Mouse (Mus musculus): ENCODE measurements around the gene Pelp1. TPM values are rescaled to one million over a fixed set of nuclear protein-coding genes. Genes with fewer than 3 reads are reported as not detected.
"Not testable (repeated sequence)": the region's sequence is repeated elsewhere in the genome, so short reads cannot be mapped to it uniquely, and the experiment has no call there.

Gene Pelp1
- polyA plus RNA-seq, 1 experiment from 2014 or later: 33.6 TPM

DNA sequence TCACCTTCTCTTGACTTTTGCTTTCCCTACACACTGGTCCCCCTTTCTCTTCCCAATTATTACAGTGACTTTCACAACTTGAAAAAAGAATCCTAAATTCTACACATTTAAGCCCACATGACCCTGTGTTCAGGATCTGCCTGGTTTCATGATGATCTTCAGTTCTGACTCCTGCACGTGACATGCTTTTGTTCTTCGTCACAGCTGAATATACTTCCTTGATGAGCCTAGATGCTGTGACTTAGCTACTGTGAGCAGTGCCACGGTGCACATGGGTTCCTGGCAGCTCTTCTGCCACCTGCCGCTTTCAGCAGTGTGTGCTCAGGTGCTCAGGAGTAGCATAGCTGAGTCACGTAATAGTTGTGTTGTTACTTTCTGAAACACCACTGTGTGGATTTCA lies 2.8 kb upstream of the Pelp1 start:
- ATAC-seq (ENCODE audit: low FRiP score): no peak
- Histone ChIP-seq H3K4me1 (replicated peaks) (peaks cover 18% of the 10 kb centered on the region), H3K27me3 (peaks cover 5% of the 10 kb centered on the region; the same call in 1 of the 2 replicates), H3K9ac (no peak overlapping the region), H3K9me3 (no peaks in the 10 kb centered on the region), H3K27ac (no peak overlapping the region), H3K4me3 (no peak overlapping the region), H3K4me2 (no peak overlapping the region), H3K36me3 (no peaks in the 10 kb centered on the region)
- WGBS: 78% methylated on average over 5 of the region's 5 CpGs

DNA sequence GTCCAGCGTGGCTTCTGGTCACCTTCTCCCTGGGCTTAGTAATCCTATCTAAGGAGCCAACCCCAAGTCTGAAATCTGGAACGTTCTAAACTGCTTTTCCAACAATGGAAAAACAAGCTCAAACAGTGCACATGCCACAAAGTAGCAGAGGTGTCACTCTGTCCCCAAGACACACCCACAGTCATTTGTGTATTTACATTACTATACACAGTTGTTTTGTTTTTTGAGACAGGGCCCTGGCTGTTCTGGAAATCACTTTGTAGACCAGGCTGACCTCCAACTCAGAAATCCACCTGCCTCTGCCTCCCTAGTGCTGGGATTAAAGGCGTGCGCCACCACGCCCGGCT lies 439 bp upstream of the Pelp1 start:
- Histone ChIP-seq H3K27ac (peak overlapping the region; percentile 83), H3K4me3 (peak overlapping the region; percentile 98), H3K36me3 (peaks cover 6% of the 10 kb centered on the region), H3K4me1 (replicated peaks) (peaks cover 23% of the 10 kb centered on the region), H3K9ac (peak overlapping the region; percentile 99), H3K4me2 (peak overlapping the region; percentile 82), H3K9me3 (no peaks in the 10 kb centered on the region), H3K27me3 (peaks cover 5% of the 10 kb centered on the region; the same call in 1 of the 2 replicates)
- ATAC-seq (ENCODE audit: low FRiP score): no peak
- 65% methylated on average over 6 of the region's 6 CpGs for WGBS

DNA sequence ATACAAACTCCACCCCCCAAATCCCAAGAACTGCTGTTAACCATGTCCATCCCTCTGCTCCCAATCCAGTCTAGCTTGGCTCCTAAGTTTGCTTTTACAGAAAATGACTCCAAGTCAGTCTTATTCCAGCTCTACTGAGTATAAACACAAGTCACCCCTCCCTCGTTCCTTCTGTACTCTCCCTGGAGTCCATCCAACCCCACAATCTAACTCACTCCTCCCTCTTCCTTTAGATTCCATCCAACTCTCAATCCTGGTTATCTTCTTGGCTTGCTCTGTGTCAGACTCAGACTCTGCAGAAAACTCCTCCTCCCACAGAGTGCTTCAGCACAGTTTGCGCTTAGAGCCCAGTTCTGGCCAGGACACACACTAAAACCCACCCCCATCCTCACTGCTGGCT lies 6.2 kb downstream of the Pelp1 start:
- no peaks in the 10 kb centered on the region for H3K9me3 ChIP-seq
- peaks cover 15% of the 10 kb centered on the region for H3K4me1 ChIP-seq (replicated peaks)
- H3K4me2 ChIP-seq: no peak overlapping the region
- H3K27ac ChIP-seq: no peak overlapping the region
- ATAC-seq (ENCODE audit: low FRiP score): no peak
- H3K27me3 ChIP-seq: no peaks in the 10 kb centered on the region
- no peak overlapping the region for H3K4me3 ChIP-seq
- WGBS: 92% methylated on average over 2 of the region's 2 CpGs
- no peak overlapping the region for H3K9ac ChIP-seq
- peaks cover 65% of the 10 kb centered on the region for H3K36me3 ChIP-seq

DNA sequence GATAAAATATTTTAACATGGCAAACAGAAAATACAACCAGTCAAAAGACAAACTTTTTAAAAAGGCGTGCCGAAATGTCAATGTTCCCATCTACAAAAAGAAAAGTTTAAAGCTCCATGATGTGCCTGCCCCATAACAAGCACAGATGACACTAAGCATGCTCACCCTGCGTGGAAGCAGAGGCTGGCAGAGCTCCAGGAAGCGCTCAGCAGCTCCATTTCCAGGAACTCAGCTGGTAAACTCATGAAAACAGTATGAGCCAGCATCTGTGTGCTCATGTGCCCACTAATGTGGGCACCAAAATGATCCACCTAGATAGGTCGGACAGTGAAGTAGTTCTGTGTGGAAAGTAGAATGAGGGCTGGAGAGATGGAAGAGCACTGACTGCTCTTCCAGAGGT lies 20.4 kb downstream of the Pelp1 start:
- ATAC-seq (ENCODE audit: low FRiP score): no peak
- 95% methylated on average over 5 of the region's 5 CpGs for WGBS

DNA sequence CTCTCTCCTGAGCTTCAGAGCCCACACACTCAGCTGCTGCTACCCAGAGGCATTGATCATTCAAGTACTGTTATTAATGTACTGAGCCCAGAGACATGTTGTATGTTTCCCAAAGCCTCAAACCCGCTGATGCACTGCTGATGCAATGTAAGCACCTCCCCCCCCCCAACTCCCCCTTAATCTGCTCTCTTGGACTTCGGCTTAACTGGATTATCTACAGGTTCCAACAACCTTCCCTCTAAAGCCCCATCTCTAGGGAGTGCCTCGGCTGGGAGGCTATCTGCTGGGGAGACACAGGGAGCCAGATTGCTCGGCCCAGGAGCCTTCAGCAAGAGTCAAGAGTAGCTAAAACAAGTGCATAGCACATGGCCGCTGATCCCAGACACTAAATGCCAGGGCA lies 22.4 kb downstream of the Pelp1 start:
- no peak overlapping the region for H3K27ac ChIP-seq
- H3K4me2 ChIP-seq: no peak overlapping the region
- peaks cover 32% of the 10 kb centered on the region for H3K36me3 ChIP-seq
- H3K27me3 ChIP-seq: no peaks in the 10 kb centered on the region
- H3K9ac ChIP-seq: no peak overlapping the region
- no peaks in the 10 kb centered on the region for H3K4me1 ChIP-seq (replicated peaks)
- WGBS: 93% methylated on average over 5 of the region's 5 CpGs
- no peaks in the 10 kb centered on the region for H3K9me3 ChIP-seq
- ATAC-seq (ENCODE audit: low FRiP score): no peak
- H3K4me3 ChIP-seq: no peak overlapping the region

More for the DNA sequence above, 20.4 kb downstream of the Pelp1 start:
- Histone ChIP-seq H3K27ac (no peak overlapping the region), H3K27me3 (no peaks in the 10 kb centered on the region), H3K9ac (no peak overlapping the region), H3K4me1 (replicated peaks) (no peaks in the 10 kb centered on the region), H3K4me3 (no peak overlapping the region), H3K36me3 (peaks cover 45% of the 10 kb centered on the region), H3K4me2 (no peak overlapping the region), H3K9me3 (no peaks in the 10 kb centered on the region)

DNA sequence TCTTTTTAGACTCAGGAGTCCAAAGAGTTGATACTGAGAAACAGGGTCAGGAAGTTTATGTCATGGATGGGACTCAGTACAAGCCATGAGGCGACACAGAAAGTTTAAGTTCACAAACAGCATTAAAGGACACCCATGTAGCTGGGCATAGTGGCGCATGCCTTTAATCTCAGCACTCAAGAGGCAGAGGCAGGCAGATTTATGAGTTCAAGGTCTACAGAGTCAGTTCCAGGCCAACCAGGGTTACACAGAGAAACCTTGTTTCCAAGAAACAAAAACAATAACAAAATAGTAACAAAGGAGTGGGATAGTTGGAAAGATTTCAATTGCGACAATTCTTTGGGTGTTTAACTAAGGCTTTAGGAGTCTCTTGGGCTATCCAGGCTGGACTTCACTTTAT lies 25.7 kb downstream of the Pelp1 start:
- ATAC-seq (ENCODE audit: low FRiP score): no peak
- Histone ChIP-seq H3K9me3 (no peaks in the 10 kb centered on the region), H3K27ac (no peak overlapping the region), H3K27me3 (no peaks in the 10 kb centered on the region), H3K36me3 (peaks cover 19% of the 10 kb centered on the region), H3K4me1 (replicated peaks) (no peaks in the 10 kb centered on the region), H3K4me3 (no peak overlapping the region), H3K9ac (no peak overlapping the region), H3K4me2 (no peak overlapping the region)
- WGBS: 92% methylated on average over 3 of the region's 3 CpGs

DNA sequence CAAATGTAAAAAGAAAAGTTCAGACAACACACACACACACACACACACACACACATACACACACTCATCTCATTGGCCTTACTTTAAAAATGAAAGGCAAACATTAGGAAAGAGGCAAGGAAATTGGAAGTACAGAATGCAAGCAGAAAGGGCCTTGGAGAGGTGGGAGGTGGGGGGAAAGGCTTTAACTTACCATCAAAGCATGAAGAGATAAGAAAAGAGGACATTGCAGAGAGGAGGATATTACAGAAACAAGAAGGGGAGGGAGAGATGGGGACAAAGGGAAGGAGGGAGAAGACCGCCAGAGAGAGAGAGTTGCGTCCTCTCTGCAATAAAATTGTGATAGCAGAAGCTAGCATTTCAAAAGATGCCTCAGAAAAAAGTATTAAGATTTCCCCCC lies 28.5 kb downstream of the Pelp1 start:
- no peak overlapping the region for H3K9ac ChIP-seq
- H3K36me3 ChIP-seq: peaks cover 8% of the 10 kb centered on the region
- WGBS: 88% methylated on average over 2 of the region's 2 CpGs
- H3K4me3 ChIP-seq: no peak overlapping the region
- no peaks in the 10 kb centered on the region for H3K9me3 ChIP-seq
- no peak overlapping the region for H3K4me2 ChIP-seq
- ATAC-seq (ENCODE audit: low FRiP score): no peak
- no peaks in the 10 kb centered on the region for H3K27me3 ChIP-seq
- H3K4me1 ChIP-seq (replicated peaks): no peaks in the 10 kb centered on the region
- no peak overlapping the region for H3K27ac ChIP-seq

DNA sequence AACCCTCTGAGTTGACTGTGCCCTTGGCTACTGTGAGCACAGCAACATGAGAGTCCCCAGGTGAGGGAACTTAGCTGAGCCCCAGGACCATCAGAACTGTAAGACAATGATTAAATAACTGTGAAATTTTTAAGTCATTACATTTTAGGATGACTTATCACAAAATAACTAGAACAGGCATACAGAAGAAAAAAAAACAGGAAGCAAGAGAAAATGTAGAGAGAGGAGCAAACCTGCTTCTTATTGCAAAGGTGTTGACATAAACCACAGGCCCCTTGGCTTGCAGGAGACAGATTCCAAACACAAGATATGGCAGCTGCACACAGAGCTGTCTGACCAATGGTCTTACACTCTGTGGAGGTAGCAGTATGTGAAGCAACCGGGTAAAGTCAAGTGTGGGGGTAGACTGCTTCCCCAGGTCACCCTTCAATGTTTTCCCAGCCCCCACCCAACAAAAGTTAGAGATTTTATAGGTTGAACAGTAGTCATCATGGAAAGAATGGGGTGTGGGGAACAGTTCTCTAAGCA lies 29.3 kb downstream of the Pelp1 start:
- no peak overlapping the region for H3K27ac ChIP-seq
- H3K36me3 ChIP-seq: peaks cover 5% of the 10 kb centered on the region
- ATAC-seq (ENCODE audit: low FRiP score): no peak
- no peak overlapping the region for H3K4me3 ChIP-seq
- no peaks in the 10 kb centered on the region for H3K4me1 ChIP-seq (replicated peaks)
- H3K27me3 ChIP-seq: no peaks in the 10 kb centered on the region
- 90% methylated on average over 1 of the region's 1 CpGs for WGBS
- H3K9me3 ChIP-seq: no peaks in the 10 kb centered on the region
- H3K9ac ChIP-seq: no peak overlapping the region
- no peak overlapping the region for H3K4me2 ChIP-seq

DNA sequence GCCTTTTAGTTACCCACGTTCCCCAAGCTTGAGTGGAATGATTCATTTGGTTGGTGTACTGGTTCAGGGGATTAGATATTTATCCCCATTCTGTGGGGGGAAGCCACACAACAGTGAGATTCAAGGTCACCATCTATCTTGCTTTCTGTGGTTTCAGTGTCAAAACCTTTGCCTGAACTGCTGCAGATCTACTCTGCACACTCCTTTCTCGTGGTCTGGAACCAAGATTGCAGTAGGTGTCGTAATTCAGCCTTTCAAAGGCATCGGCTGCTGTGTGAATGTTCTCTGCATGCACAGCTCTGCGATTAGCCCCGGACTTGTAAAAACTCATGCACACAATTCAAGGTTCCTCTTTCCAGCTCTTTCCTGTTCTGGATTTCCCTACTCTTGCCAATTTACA lies 33.8 kb downstream of the Pelp1 start:
- H3K9ac ChIP-seq: no peak overlapping the region
- no peaks in the 10 kb centered on the region for H3K4me1 ChIP-seq (replicated peaks)
- H3K9me3 ChIP-seq: no peaks in the 10 kb centered on the region
- no peak for ATAC-seq (ENCODE audit: low FRiP score)
- 87% methylated on average over 6 of the region's 6 CpGs for WGBS
- H3K27ac ChIP-seq: no peak overlapping the region
- H3K4me2 ChIP-seq: no peak overlapping the region
- H3K4me3 ChIP-seq: no peak overlapping the region
- no peaks in the 10 kb centered on the region for H3K27me3 ChIP-seq
- H3K36me3 ChIP-seq: no peaks in the 10 kb centered on the region

DNA sequence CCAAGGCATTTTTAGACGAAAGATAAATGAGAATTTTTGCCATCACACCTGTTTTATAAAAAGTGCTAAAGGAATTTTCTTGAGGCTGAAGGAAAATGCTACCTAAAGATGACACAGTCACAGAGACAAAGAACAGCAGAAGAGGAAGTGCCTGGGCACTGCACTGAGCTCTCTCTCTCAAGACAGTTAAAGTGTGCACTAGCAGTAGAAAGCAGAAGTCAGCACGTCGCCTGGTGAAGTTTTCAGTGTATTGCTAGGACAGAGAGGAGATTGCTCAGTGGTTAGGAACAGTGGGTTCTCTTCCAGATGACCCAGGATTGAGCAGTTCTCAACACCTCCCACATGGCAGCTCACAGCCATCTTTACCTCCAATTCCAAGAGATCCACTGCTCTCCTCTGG lies 35.5 kb downstream of the Pelp1 start:
- H3K9ac ChIP-seq: no peak overlapping the region
- no peaks in the 10 kb centered on the region for H3K9me3 ChIP-seq
- no peak overlapping the region for H3K4me2 ChIP-seq
- H3K27me3 ChIP-seq: no peaks in the 10 kb centered on the region
- 87% methylated on average over 3 of the region's 3 CpGs for WGBS
- no peak for ATAC-seq (ENCODE audit: low FRiP score)
- H3K36me3 ChIP-seq: no peaks in the 10 kb centered on the region
- no peaks in the 10 kb centered on the region for H3K4me1 ChIP-seq (replicated peaks)
- no peak overlapping the region for H3K4me3 ChIP-seq
- H3K27ac ChIP-seq: no peak overlapping the region

DNA sequence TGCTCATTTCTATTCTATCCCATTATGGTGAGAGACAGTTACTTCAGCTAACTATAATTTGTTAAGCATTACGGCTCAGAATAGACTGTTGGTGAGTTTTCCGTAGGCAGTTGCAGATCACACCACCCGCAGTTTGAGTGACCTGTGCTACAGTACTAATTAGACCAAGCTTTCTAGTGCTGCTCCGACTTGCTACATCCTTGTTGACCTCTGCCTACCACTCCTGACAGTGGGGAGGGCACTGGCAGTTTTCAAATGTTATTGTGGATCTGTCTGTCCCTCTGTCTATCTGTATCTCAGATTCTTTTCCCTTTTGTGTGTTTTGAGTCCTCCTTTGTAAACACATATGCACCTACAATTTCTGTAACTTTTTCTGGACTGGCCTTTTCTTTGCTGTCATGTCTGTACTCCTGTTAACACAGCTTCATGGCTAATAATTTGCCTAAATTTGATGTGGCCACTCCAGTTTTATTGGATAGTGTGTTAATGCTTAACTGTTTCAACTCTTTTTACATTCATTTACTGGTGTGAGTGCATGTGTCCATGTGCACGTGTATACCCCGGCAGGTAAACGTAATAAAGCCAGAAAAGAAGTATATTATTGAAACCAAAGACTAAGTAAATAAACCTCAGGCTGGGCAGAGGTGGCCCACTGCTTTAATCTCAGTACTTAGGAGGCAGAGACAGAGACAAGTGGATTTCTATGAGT lies 36.8 kb downstream of the Pelp1 start:
- no peak overlapping the region for H3K27ac ChIP-seq
- H3K9ac ChIP-seq: no peak overlapping the region
- H3K27me3 ChIP-seq: no peaks in the 10 kb centered on the region
- ATAC-seq (ENCODE audit: low FRiP score): no peak
- H3K36me3 ChIP-seq: no peaks in the 10 kb centered on the region
- 84% methylated on average over 7 of the region's 7 CpGs for WGBS
- no peaks in the 10 kb centered on the region for H3K9me3 ChIP-seq
- no peak overlapping the region for H3K4me3 ChIP-seq
- H3K4me2 ChIP-seq: no peak overlapping the region
- H3K4me1 ChIP-seq (replicated peaks): no peaks in the 10 kb centered on the region

DNA sequence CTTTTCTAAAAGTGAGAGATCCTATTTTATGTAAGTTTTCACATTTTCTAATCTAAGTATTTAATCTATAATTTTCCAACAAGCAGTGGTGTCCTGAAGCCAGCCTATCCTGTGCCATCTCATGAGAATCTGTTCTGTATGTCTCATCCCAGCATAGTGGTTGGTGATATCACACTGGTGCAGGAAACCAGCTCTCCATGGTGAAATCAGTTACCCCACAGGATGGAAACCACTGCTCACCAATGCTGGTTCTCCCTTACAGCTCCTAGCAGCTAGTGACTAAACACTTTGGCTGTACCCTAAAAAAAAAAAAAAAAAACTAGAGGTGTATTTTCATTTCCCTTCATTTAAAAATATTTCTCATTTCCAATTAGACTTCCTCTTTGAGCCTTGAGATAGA lies 37.4 kb downstream of the Pelp1 start:
- Histone ChIP-seq H3K9me3 (no peaks in the 10 kb centered on the region), H3K4me3 (no peak overlapping the region), H3K27ac (no peak overlapping the region), H3K36me3 (no peaks in the 10 kb centered on the region), H3K4me1 (replicated peaks) (no peaks in the 10 kb centered on the region), H3K27me3 (no peaks in the 10 kb centered on the region), H3K4me2 (no peak overlapping the region), H3K9ac (no peak overlapping the region)
- ATAC-seq (ENCODE audit: low FRiP score): no peak

DNA sequence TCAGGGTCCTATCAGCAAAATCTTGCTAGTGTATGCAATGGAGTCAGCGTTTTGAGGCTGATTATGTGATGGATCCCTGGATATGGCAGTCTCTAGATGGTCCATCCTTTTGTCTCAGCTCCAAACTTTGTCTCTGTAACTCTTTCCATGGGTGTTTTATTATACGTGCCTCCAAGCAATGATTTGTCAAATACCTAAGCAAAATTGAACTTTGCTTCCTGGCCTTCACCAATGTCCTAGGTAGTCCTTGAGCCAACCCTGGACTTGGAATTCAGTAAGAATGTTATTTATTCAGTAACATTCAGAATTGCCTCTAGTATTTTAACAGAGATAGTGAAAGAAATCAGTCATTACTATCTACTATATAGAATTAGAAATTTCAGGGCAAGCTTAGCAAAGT lies 41.2 kb downstream of the Pelp1 start:
- 81% methylated on average over 2 of the region's 2 CpGs for WGBS
- H3K9me3 ChIP-seq; H3K4me2 ChIP-seq; H3K36me3 ChIP-seq; ATAC-seq (ENCODE audit: low FRiP score); H3K9ac ChIP-seq; H3K27me3 ChIP-seq; H3K4me3 ChIP-seq; H3K27ac ChIP-seq; H3K4me1 ChIP-seq (replicated peaks): not testable (repeated sequence)
